Mouse (Mus musculus): ENCODE measurements at regions not wholly inside any gene's neighbourhood (a gene's known extent, or its start where the extent isn't known, plus 50 kb on each side); places are given as distances from the start of the nearest gene placed in this dataset.

DNA sequence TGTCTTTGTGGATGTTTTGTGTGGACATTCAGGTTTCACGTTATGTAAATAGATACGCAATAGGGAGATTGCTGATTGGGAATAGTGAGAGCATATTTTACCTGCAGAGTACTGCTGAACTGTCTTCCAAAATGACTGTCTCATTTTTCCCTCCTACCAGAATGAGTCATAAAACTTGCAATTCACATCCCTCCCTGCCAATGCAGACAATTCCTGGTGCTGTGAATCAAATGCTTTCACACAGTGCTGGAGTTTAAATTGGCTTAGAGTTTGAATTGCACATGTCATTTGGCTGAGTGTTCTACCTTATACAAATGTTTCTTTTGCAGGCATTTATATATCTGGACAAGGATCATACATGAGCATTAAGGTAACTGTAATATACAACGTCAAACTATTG, 649.9 kb downstream of the Rab28 start:
- Histone ChIP-seq H3K9me3 (no peaks in the 10 kb centered on the region), H3K4me2 (no peak overlapping the region), H3K9ac (replicated peaks) (no peak overlapping the region), H3K36me3 (no peaks in the 10 kb centered on the region), H3K27ac (no peak overlapping the region), H3K27me3 (peaks cover 6% of the 10 kb centered on the region), H3K4me3 (replicated peaks) (no peak overlapping the region), H3K4me1 (replicated peaks) (no peaks in the 10 kb centered on the region; the same call in 1 of the 2 replicates)
- WGBS, result 87% methylated on average over 3 of the region's 3 CpGs
- no peak for ATAC-seq (ENCODE audit: insufficient number of reproducible peaks, insufficient read depth, low FRiP score, low TSS enrichment, low read depth)

DNA sequence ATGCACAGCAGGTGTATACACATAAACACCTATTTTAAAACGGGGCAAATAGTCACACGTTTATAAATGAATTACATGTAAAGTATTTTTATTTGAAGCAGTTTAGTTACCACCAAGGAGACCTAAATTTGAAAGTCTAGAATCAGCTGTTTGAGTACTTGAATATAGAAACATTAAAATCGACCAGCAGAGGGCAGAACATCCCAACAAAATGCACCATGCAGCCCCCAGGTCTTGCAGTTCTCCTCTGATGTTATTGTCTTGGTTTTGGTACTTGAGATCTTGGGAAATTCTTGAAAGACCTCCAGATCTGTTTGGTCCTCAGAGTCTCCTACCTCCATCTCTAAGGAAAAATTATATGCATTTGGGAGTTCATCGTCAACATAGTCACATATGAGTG, 656.0 kb downstream of the Rab28 start:
- H3K36me3 ChIP-seq, result no peaks in the 10 kb centered on the region
- ATAC-seq (ENCODE audit: insufficient number of reproducible peaks, insufficient read depth, low FRiP score, low TSS enrichment, low read depth), result 0 out of 2 replicates have a peak, but pooled peaks have one; percentile 23
- no peak overlapping the region for H3K27ac ChIP-seq
- no peaks in the 10 kb centered on the region for H3K9me3 ChIP-seq
- H3K9ac ChIP-seq (replicated peaks), result no peak overlapping the region
- peaks cover 3% of the 10 kb centered on the region; the same call in 1 of the 2 replicates for H3K4me1 ChIP-seq (replicated peaks)
- peaks cover 18% of the 10 kb centered on the region for H3K27me3 ChIP-seq
- H3K4me3 ChIP-seq (replicated peaks), result no peak overlapping the region
- H3K4me2 ChIP-seq, result no peak overlapping the region
- 30% methylated on average over 4 of the region's 4 CpGs for WGBS

DNA sequence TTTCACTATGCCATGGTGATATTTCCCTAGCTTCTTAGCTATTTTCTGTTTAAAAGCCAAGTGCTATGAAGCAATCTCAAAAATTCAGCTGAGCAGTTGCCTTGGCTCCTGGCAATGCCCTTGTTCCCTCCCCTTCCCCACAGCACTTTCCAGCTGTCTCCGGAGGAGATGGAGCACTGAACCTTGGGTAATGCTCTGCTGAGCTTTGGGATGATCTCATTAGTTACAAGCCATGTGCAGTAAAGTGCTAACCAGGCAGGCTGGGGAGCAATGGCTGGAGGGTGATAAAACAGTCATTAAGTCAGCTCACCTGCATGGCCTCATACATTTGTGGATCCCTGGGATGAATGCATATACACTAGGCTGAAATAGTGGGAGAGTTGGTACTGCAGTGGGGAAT, 659.4 kb downstream of the Rab28 start:
- H3K27me3 ChIP-seq, result peaks cover 17% of the 10 kb centered on the region
- H3K4me2 ChIP-seq, result no peak overlapping the region
- no peaks in the 10 kb centered on the region for H3K36me3 ChIP-seq
- H3K9me3 ChIP-seq, result no peaks in the 10 kb centered on the region
- H3K9ac ChIP-seq (replicated peaks), result no peak overlapping the region
- H3K27ac ChIP-seq, result no peak overlapping the region
- no peak for ATAC-seq (ENCODE audit: insufficient number of reproducible peaks, insufficient read depth, low FRiP score, low TSS enrichment, low read depth)
- no peak overlapping the region for H3K4me3 ChIP-seq (replicated peaks)
- WGBS, result 18% methylated on average over 1 of the region's 1 CpGs
- 0 out of 2 replicates have a peak, but pooled peaks cover 3% of the 10 kb centered on the region for H3K4me1 ChIP-seq (replicated peaks)

DNA sequence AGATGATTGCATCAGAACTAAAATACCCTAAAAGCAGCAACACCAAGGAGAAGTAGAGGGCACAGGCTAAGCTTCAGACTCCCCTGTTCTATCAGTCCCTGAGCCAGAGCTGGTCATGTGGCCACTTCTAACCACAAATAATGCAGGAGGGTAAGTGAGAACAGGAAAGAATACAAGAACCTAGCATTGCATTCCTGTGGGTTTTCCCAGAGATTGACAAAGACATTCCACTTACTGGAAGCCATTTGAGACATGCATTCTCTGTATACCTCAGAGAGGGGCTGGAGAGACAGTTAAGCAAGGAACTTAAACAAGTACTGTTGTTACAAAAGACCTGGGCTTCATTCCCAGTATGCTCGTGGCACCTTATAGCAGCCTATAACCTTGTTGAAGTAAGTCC, 662.7 kb downstream of the Rab28 start:
- WGBS, result 45% methylated on average over 1 of the region's 1 CpGs
- Histone ChIP-seq H3K9me3 (no peaks in the 10 kb centered on the region), H3K27me3 (peaks cover 6% of the 10 kb centered on the region), H3K4me3 (replicated peaks) (no peak overlapping the region), H3K36me3 (no peaks in the 10 kb centered on the region), H3K4me2 (no peak overlapping the region), H3K4me1 (replicated peaks) (0 out of 2 replicates have a peak, but pooled peaks cover 3% of the 10 kb centered on the region), H3K9ac (replicated peaks) (no peak overlapping the region), H3K27ac (no peak overlapping the region)
- ATAC-seq (ENCODE audit: insufficient number of reproducible peaks, insufficient read depth, low FRiP score, low TSS enrichment, low read depth), result no peak

DNA sequence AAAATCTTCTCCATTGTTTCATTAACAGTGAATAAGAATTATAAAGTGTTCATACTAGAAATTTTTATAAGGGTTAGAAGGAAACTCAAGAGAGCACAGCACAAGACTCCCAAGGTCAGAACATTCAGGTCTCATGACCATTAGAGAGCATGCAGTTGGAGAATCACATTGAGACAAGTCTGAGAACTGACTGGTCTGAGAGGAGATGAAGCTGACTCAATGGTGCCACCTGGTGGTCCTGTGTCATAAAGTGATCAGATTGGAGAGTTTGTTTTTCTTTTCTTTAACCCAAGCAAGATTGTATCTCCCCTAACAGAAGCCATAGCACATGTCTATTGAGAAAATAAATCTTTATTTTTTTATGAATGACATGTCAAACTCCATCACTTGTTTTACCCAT, 663.5 kb downstream of the Rab28 start:
- H3K4me2 ChIP-seq, result no peak overlapping the region
- no peak overlapping the region for H3K9ac ChIP-seq (replicated peaks)
- no peak overlapping the region for H3K27ac ChIP-seq
- peaks cover 3% of the 10 kb centered on the region for H3K27me3 ChIP-seq
- no peak for ATAC-seq (ENCODE audit: insufficient number of reproducible peaks, insufficient read depth, low FRiP score, low TSS enrichment, low read depth)
- 0 out of 2 replicates have a peak, but pooled peaks cover 3% of the 10 kb centered on the region for H3K4me1 ChIP-seq (replicated peaks)
- H3K9me3 ChIP-seq, result no peaks in the 10 kb centered on the region
- no peaks in the 10 kb centered on the region for H3K36me3 ChIP-seq
- no peak overlapping the region for H3K4me3 ChIP-seq (replicated peaks)

DNA sequence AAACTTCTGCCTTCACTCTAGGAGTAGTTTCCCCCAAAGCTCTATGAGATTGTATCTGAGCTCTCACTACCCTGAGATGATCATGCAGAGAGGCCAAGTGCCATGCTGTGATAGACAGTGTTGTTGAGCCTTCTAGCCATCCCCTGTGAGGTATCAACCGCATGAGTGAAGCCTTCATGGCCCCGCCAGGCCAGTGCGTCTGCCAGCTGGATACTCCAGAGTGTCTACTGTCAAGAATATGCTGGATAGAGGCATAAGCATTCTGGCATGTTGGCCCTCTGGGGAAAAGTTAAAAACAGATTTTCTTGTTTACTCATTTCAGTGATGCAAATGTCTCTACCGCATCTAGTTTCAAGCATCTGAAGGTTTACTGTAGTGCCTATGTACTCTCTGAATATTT, 669.2 kb downstream of the Rab28 start:
- H3K4me3 ChIP-seq (replicated peaks), result no peak overlapping the region
- no peak overlapping the region for H3K9ac ChIP-seq (replicated peaks)
- 92% methylated on average over 4 of the region's 4 CpGs for WGBS
- no peaks in the 10 kb centered on the region for H3K36me3 ChIP-seq
- H3K27ac ChIP-seq, result no peak overlapping the region
- H3K27me3 ChIP-seq, result no peaks in the 10 kb centered on the region; the same call in 1 of the 2 replicates
- H3K9me3 ChIP-seq, result no peaks in the 10 kb centered on the region
- no peak overlapping the region for H3K4me2 ChIP-seq
- H3K4me1 ChIP-seq (replicated peaks), result no peaks in the 10 kb centered on the region
- no peak for ATAC-seq (ENCODE audit: insufficient number of reproducible peaks, insufficient read depth, low FRiP score, low TSS enrichment, low read depth)

DNA sequence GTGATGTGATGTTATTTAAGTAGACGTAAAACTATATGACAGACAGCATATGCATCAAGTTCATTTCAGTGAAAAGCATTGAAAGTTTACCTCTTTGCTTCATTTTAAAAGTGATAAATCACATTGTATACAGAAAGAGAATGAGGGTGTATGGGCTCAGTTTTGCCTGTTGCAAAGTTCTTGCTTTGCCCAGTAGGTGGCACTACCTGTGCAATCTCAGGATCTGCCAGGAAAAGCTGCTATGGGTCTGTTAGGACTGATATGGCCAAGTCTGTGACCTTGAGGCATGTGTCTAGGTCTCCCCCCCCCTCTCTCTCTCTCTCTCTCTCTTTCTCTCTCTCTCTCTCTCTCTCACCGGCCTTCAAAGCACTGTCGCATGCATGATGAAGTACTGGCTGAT, 701.3 kb downstream of the Rab28 start:
- 0 out of 2 replicates have a peak, but pooled peaks cover 3% of the 10 kb centered on the region for H3K9me3 ChIP-seq
- ATAC-seq (ENCODE audit: insufficient number of reproducible peaks, insufficient read depth, low FRiP score, low TSS enrichment, low read depth), result no peak
- H3K9ac ChIP-seq (replicated peaks), result no peak overlapping the region
- H3K4me2 ChIP-seq, result no peak overlapping the region
- no peak overlapping the region for H3K27ac ChIP-seq
- WGBS, result 54% methylated on average over 3 of the region's 3 CpGs
- H3K27me3 ChIP-seq, result no peaks in the 10 kb centered on the region
- H3K4me1 ChIP-seq (replicated peaks), result no peaks in the 10 kb centered on the region
- no peak overlapping the region for H3K4me3 ChIP-seq (replicated peaks)
- H3K36me3 ChIP-seq, result no peaks in the 10 kb centered on the region

DNA sequence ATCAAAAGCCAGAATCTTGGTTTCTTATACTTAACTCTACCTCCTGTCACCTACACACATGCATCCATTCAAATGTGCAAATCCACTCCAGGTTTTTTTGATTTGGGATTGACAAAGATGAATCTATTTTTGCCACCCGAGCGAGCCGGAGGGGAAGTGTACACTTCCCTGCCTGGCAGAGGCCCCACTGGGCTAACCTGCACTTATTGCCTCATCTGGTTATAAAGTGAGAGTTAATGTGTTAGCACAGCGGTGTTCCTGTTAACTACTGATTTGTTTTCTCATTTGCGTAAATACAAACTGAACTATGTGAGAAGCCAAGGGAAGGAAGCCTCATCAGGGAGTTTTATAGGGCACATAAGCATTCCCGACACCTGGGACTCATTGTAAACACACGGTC, 721.4 kb downstream of the Rab28 start:
- Histone ChIP-seq H3K9me3 (no peaks in the 10 kb centered on the region), H3K4me3 (replicated peaks) (no peak overlapping the region), H3K27me3 (no peaks in the 10 kb centered on the region), H3K4me1 (replicated peaks) (0 out of 2 replicates have a peak, but pooled peaks cover 3% of the 10 kb centered on the region), H3K27ac (no peak overlapping the region), H3K36me3 (no peaks in the 10 kb centered on the region), H3K4me2 (no peak overlapping the region), H3K9ac (replicated peaks) (no peak overlapping the region)
- WGBS, result 21% methylated on average over 7 of the region's 7 CpGs
- ATAC-seq (ENCODE audit: insufficient number of reproducible peaks, insufficient read depth, low FRiP score, low TSS enrichment, low read depth), result 0 out of 2 replicates have a peak, but pooled peaks have one; percentile 73

DNA sequence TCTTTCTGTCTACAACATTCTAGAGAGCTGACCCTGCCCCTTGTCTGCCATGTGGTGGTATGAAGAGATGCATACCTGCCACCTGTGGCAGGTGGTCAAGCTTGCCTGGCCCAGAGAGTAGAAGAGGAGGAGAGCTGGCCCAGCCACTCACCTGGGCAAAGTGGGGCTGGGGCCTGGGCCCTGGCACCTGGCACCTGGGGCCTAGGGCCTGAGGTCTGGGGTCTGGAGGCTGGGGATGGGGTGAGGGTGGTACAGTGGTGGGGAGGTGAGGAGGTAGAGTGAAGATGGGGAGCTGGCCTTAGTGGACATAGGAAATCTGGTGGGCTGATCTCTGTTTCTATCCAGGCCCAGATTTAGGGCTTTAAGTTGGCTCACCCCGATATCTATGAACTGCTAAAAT, 733.1 kb downstream of the Rab28 start:
- no peaks in the 10 kb centered on the region for H3K4me1 ChIP-seq (replicated peaks)
- no peaks in the 10 kb centered on the region for H3K36me3 ChIP-seq
- 97% methylated on average over 1 of the region's 1 CpGs for WGBS
- H3K9me3 ChIP-seq, result no peaks in the 10 kb centered on the region
- H3K27me3 ChIP-seq, result no peaks in the 10 kb centered on the region
- H3K9ac ChIP-seq (replicated peaks), result no peak overlapping the region
- ATAC-seq (ENCODE audit: insufficient number of reproducible peaks, insufficient read depth, low FRiP score, low TSS enrichment, low read depth), result no peak
- H3K4me3 ChIP-seq (replicated peaks), result no peak overlapping the region
- H3K4me2 ChIP-seq, result no peak overlapping the region
- no peak overlapping the region for H3K27ac ChIP-seq

DNA sequence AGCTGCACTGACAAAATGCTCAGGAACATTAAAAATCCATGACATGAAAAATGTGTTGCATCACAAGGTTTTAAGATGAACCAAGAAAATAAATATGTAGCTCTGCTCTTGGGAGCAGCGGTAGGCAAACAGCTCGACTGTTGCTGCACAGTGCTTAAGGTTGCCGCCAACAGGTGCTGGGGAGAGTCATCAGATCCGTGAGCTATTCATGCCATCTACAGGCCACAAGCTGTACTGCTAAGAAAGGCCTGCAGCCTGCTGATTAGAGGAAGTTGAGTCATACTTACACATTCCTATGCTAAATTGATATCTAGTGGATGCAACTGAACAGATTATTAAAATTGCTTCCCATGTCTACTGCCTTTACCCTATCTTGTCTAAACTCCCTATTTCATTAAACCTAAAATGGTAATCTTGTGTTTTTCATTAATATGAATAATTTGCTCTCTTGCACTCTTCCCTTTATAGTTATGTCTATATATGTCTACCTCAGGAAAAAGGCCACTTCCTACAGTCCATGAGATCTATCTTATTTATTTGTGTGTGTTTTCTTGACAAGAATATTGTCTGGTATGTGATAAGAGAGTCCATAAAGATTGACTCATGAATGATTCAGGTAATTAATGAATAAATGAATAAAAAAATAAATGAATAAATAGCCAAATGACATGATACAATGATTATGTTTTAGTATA, 754.9 kb downstream of the Rab28 start:
- WGBS, result 3% methylated on average over 4 of the region's 4 CpGs
- H3K9me3 ChIP-seq, result no peaks in the 10 kb centered on the region
- H3K27ac ChIP-seq, result no peak overlapping the region
- H3K27me3 ChIP-seq, result no peaks in the 10 kb centered on the region; the same call in 1 of the 2 replicates
- no peaks in the 10 kb centered on the region for H3K36me3 ChIP-seq
- H3K9ac ChIP-seq (replicated peaks), result no peak overlapping the region
- H3K4me2 ChIP-seq, result no peak overlapping the region
- no peak overlapping the region for H3K4me3 ChIP-seq (replicated peaks)
- ATAC-seq (ENCODE audit: insufficient number of reproducible peaks, insufficient read depth, low FRiP score, low TSS enrichment, low read depth), result peak; percentile 86; the same call in 1 of the 2 replicates
- H3K4me1 ChIP-seq (replicated peaks), result no peaks in the 10 kb centered on the region

DNA sequence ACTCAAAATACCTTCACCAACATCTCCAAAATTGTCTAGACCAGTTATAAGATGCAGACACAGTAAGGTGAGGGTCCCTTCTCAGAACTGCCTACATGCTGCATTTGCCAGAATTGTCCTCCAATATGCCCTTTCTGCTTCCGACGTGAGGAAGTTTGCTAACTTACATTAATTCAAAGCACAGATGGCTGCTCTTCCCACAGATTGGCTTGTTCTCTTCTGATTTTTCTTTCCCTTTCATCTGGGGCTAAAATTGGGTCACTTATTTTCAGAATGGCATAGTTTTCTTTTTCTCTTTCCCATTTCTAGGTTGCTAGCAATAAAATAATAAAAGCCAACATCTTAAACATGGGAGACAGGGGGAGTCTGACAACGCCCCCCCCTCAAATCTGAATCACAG, 778.8 kb downstream of the Rab28 start:
- Histone ChIP-seq H3K4me3 (replicated peaks) (no peak overlapping the region), H3K27me3 (no peaks in the 10 kb centered on the region), H3K27ac (no peak overlapping the region), H3K9ac (replicated peaks) (no peak overlapping the region), H3K36me3 (no peaks in the 10 kb centered on the region), H3K4me2 (no peak overlapping the region), H3K4me1 (replicated peaks) (no peaks in the 10 kb centered on the region), H3K9me3 (no peaks in the 10 kb centered on the region)
- no peak for ATAC-seq (ENCODE audit: insufficient number of reproducible peaks, insufficient read depth, low FRiP score, low TSS enrichment, low read depth)
- WGBS, result 77% methylated on average over 3 of the region's 3 CpGs

DNA sequence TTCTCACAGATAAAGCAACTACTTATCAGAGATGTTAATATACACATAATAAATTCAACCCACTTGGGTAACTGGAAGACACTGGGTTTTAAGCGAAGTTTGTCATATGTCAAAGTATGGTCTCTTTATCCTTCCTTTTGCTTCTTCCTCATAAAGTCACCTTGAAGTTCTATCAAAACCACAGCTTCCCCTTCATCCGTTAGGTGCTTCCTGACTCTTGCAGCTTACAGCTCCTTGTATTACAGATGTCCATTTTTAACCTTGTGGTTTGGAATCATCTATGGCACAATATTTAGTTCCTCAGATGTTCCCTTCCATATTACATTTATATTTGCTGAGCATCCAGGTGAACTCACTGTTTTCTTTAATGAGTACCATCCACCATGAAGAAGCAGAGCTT, 787.0 kb downstream of the Rab28 start:
- H3K4me3 ChIP-seq (replicated peaks), result no peak overlapping the region
- H3K4me1 ChIP-seq (replicated peaks), result no peaks in the 10 kb centered on the region
- WGBS, result 87% methylated on average over 2 of the region's 2 CpGs
- no peak overlapping the region for H3K4me2 ChIP-seq
- no peak overlapping the region for H3K9ac ChIP-seq (replicated peaks)
- no peak for ATAC-seq (ENCODE audit: insufficient number of reproducible peaks, insufficient read depth, low FRiP score, low TSS enrichment, low read depth)
- H3K27ac ChIP-seq, result no peak overlapping the region
- no peaks in the 10 kb centered on the region for H3K36me3 ChIP-seq
- no peaks in the 10 kb centered on the region for H3K27me3 ChIP-seq
- H3K9me3 ChIP-seq, result no peaks in the 10 kb centered on the region

Data from limb, embryonic 12.5 days (tissue).